Mouse (Mus musculus): Measurements from ENCODE around the gene Foxred2.

- TF ChIP-seq CTCF (IDR thresholded peaks at IDR 0.05; ENCODE audit: extremely low read depth, insufficient read depth, insufficient read length, insufficient replicate concordance) (no peak), POLR2A (IDR thresholded peaks at IDR 0.05; ENCODE audit: low read depth, low read length) (no peak)
Measured at GRCm38 (mm10) chr15:77949061-77949460, 7.5 kb downstream of the Foxred2 start.
